Mouse (Mus musculus): ENCODE data around the gene Sycp2l. TPM values are rescaled to one million over a fixed set of nuclear protein-coding genes. Genes with fewer than 3 reads are reported as not detected.

The Sycp2l gene
- polyA plus RNA-seq (2014; fragmentation: Nextera tagmentation; extraction: Ambion mirVana): not detected in 2 replicates

DNA sequence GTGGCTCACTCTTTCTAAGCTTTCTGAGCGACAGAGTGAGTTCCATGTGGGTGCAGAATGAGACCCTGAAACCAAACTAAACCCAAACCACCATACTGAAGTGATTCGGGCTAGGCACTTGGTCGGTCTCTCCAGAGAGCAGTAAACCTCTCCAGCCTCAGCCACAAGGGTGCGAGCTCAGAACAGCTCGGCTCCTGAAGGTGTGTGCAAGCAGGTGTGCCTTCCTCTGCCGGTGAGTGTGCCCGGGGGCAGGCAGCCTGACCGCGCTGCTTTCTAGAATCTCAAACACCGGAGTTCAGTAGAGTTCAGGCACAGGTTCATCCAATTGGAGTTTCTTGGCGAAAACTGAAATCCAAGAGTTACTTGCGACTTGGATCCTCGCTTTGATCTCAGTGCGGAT lies at the start of gene Sycp2l:
TSS of gene Sycp2l (plus strand) at position 368 of the 400 bp plus-strand sequence.
- no peak within 1 kb of the TSS for H3K9ac ChIP-seq (ENCODE audit: low read length)
- H3K9me3 ChIP-seq (ENCODE audit: control insufficient read depth, low read length): no peaks in the 10 kb centered on the region
- H3K4me3 ChIP-seq (ENCODE audit: low read depth, low read length): no peak within 1 kb of the TSS
- H3K27me3 ChIP-seq (ENCODE audit: control insufficient read depth, insufficient read depth, low read length): peaks cover 7% of the 10 kb centered on the region; the same call in 1 of the 2 replicates
- DNase-seq (ENCODE audit: low spot score) (peak; percentile 26), ATAC-seq (ENCODE audit: insufficient number of reproducible peaks, low FRiP score, low TSS enrichment, low read depth) (no peak)
- H3K36me3 ChIP-seq (ENCODE audit: control insufficient read depth, insufficient read depth, low read length): no peaks in the 10 kb centered on the region
- 21% methylated on average over 14 of the region's 14 CpGs for WGBS
- peaks cover 3% of the 10 kb centered on the region for H3K4me1 ChIP-seq (ENCODE audit: control insufficient read depth, insufficient read depth, low read length)
- no peak within 1 kb of the TSS for H3K27ac ChIP-seq (replicated peaks; ENCODE audit: low read depth, low read length)
- H3K4me2 ChIP-seq (ENCODE audit: low read depth, severe bottlenecking): peak within 1 kb of the TSS; percentile 14; the same call in 1 of the 2 replicates

DNA sequence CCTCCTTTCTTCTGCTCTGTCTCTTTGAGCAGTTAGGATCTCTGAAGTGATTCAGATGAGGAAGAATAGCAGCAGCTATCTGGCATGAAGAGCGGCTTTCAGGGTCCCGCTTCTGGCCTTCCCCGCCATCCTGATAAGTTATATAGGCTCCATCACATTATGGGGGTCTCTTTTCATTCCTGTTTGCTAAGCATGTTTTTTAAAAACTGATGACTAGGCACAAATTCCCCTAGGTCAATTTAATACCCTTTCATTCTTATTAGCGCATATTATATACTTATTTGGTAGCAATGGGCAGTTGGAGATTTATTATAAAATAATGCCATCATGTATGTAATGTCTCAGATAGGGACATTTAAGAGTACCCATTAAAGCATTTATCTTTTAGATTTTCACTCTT lies 46.5 kb upstream of the Sycp2l start:
- H3K4me2 ChIP-seq (ENCODE audit: low read depth, severe bottlenecking): no peak overlapping the region
- 96% methylated on average over 4 of the region's 4 CpGs for WGBS

DNA sequence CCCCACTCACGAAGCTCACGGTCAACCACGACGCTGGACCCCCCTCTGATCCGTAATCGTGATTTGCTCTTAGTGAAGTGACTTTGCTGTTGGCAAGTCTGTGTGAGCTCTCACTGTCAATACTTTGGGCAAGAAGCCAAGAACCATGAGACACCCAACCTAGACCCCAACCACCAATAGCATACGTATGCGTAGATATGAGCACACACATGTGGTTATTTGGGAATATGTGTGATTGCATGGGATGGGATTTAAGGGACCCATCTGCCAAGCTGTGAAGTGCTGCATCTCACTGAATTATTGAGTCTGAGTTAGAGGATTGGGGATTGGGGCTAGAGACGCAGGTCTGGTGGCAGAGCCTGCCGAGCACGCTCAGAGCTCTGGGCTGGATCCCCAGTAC lies 42.5 kb upstream of the Sycp2l start:
- Histone ChIP-seq H3K27me3 (ENCODE audit: control insufficient read depth, insufficient read depth, low read length) (no peaks in the 10 kb centered on the region), H3K9me3 (ENCODE audit: control insufficient read depth, low read length) (no peaks in the 10 kb centered on the region), H3K4me1 (ENCODE audit: control insufficient read depth, insufficient read depth, low read length) (no peaks in the 10 kb centered on the region), H3K9ac (ENCODE audit: low read length) (no peak overlapping the region), H3K4me3 (ENCODE audit: low read depth, low read length) (no peak overlapping the region), H3K27ac (replicated peaks; ENCODE audit: low read depth, low read length) (no peak overlapping the region), H3K4me2 (ENCODE audit: low read depth, severe bottlenecking) (no peak overlapping the region), H3K36me3 (ENCODE audit: control insufficient read depth, insufficient read depth, low read length) (no peaks in the 10 kb centered on the region)
- DNase-seq (ENCODE audit: low spot score): no peak
- no peak for ATAC-seq (ENCODE audit: insufficient number of reproducible peaks, low FRiP score, low TSS enrichment, low read depth)
- WGBS: 91% methylated on average over 11 of the region's 11 CpGs

More for the DNA sequence above, 46.5 kb upstream of the Sycp2l start:
- no peaks in the 10 kb centered on the region for H3K4me1 ChIP-seq (ENCODE audit: control insufficient read depth, insufficient read depth, low read length)
- no peaks in the 10 kb centered on the region for H3K9me3 ChIP-seq (ENCODE audit: control insufficient read depth, low read length)
- H3K36me3 ChIP-seq (ENCODE audit: control insufficient read depth, insufficient read depth, low read length): no peaks in the 10 kb centered on the region
- ATAC-seq (ENCODE audit: insufficient number of reproducible peaks, low FRiP score, low TSS enrichment, low read depth): no peak
- H3K27me3 ChIP-seq (ENCODE audit: control insufficient read depth, insufficient read depth, low read length): no peaks in the 10 kb centered on the region
- H3K9ac ChIP-seq (ENCODE audit: low read length): no peak overlapping the region
- DNase-seq (ENCODE audit: low spot score): no peak
- no peak overlapping the region for H3K4me3 ChIP-seq (ENCODE audit: low read depth, low read length)
- H3K27ac ChIP-seq (replicated peaks; ENCODE audit: low read depth, low read length): no peak overlapping the region

DNA sequence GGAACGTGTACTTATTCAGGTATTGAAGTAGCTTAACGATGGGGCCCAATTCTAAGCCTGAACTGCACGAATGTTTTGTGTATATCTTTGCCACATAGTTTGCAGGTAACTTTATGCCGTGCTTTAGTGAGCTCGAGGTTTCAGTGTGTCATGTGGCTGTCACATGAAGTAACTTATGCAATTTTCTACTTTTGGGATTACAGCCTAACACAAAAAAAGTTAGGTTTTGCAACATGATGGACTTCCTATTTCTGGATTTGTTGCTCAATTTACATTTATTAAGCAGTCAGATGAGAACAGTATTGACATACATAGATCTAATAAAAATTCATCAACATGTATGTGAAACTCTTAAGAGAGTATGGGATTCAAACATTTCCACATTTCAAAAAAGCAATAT lies 40.3 kb upstream of the Sycp2l start:
- no peak overlapping the region for H3K27ac ChIP-seq (replicated peaks; ENCODE audit: low read depth, low read length)
- no peak overlapping the region for H3K4me2 ChIP-seq (ENCODE audit: low read depth, severe bottlenecking)
- no peaks in the 10 kb centered on the region for H3K36me3 ChIP-seq (ENCODE audit: control insufficient read depth, insufficient read depth, low read length)
- WGBS: 87% methylated on average over 5 of the region's 5 CpGs
- DNase-seq (ENCODE audit: low spot score) (no peak), ATAC-seq (ENCODE audit: insufficient number of reproducible peaks, low FRiP score, low TSS enrichment, low read depth) (no peak)
- H3K9me3 ChIP-seq (ENCODE audit: control insufficient read depth, low read length): no peaks in the 10 kb centered on the region
- no peak overlapping the region for H3K4me3 ChIP-seq (ENCODE audit: low read depth, low read length)
- no peak overlapping the region for H3K9ac ChIP-seq (ENCODE audit: low read length)
- H3K4me1 ChIP-seq (ENCODE audit: control insufficient read depth, insufficient read depth, low read length): 0 out of 2 replicates have a peak, but pooled peaks cover 4% of the 10 kb centered on the region
- H3K27me3 ChIP-seq (ENCODE audit: control insufficient read depth, insufficient read depth, low read length): peaks cover 6% of the 10 kb centered on the region

DNA sequence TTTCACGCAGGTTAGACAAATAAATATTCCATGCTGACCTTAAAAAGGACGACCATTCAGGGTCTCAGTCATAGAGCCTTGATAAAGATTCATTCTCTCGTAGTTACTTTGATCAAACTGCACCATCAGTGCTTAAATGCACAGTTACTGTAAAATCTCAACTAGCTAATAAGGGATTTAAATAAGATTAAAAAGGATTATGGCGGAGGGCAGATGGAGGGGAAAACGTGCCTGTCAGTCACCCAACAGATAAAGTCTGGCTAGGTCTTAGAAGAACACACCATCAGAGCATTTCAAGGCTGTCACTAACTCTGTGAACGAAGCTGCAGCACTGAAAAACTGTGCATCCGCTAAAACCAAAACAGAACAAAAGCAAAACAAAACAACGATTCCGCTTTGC lies 36.2 kb upstream of the Sycp2l start:
- H3K9me3 ChIP-seq (ENCODE audit: control insufficient read depth, low read length): no peaks in the 10 kb centered on the region
- 0 out of 2 replicates have a peak, but pooled peaks cover 4% of the 10 kb centered on the region for H3K4me1 ChIP-seq (ENCODE audit: control insufficient read depth, insufficient read depth, low read length)
- peaks cover 6% of the 10 kb centered on the region for H3K27me3 ChIP-seq (ENCODE audit: control insufficient read depth, insufficient read depth, low read length)
- H3K9ac ChIP-seq (ENCODE audit: low read length): no peak overlapping the region
- no peaks in the 10 kb centered on the region for H3K36me3 ChIP-seq (ENCODE audit: control insufficient read depth, insufficient read depth, low read length)
- H3K27ac ChIP-seq (replicated peaks; ENCODE audit: low read depth, low read length): no peak overlapping the region
- DNase-seq (ENCODE audit: low spot score): no peak
- 72% methylated on average over 9 of the region's 9 CpGs for WGBS
- no peak for ATAC-seq (ENCODE audit: insufficient number of reproducible peaks, low FRiP score, low TSS enrichment, low read depth)
- H3K4me2 ChIP-seq (ENCODE audit: low read depth, severe bottlenecking): no peak overlapping the region
- H3K4me3 ChIP-seq (ENCODE audit: low read depth, low read length): no peak overlapping the region

DNA sequence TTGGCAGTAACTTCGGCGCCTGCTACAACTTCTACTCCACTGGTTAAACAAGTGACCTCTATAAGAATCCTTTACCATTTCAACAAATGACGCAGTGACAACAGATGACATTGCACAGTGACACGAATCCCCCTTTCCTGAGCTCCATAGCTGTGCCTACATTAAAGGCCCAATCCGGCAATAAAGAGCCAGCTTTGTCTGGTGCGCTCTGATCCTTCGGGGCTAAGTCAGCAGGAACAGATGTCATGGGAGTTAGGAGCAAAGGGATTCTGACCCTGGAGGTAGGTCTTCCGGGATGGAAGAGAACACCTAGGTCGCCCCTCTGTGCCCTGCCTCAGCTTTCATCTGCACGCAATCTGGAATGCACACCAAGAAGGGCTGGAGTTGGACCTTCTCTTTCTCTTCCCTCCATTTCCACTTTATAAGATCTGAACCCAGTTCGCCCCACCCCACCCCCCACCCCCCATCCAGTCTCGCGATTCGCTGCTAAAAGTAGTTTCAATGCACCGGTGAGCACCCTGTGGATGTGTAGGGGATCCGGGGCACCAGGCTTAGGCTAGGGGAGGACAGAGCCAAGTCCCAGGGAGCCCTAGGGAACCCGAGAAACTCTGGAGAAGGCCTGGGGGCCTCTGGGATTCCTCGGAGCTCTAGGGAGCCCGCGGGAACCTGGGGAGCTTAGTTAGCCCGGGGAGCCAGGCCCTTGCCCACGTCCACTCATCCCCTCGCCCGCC lies 35.3 kb upstream of the Sycp2l start:
- WGBS: 6% methylated on average over 23 of the region's 24 CpGs

DNA sequence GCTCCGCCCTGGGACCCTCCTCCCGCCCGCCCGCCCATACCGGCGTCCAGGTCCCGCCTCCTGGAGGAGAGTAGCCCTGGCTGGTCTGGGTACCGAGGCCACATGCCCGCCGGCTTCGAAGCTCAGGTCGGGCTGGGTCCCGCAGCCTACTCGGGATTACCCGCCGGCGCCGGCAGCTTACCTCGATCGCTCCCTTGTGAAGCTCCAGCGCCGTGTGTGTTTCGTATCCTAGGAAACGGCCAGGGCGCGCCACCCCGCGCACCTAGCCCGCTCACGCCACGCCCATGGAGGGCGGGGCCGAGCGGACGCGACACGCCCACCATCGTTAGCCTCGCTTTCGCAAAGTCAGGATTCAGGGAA lies 34.7 kb upstream of the Sycp2l start, which contains the start of gene Mak:
TSS of gene Mak (minus strand) at position 286 of the 360 bp plus-strand sequence.
- Histone ChIP-seq H3K9ac (ENCODE audit: low read length) (peak within 1 kb of the TSS; percentile 49), H3K4me2 (ENCODE audit: low read depth, severe bottlenecking) (peak within 1 kb of the TSS; percentile 82), H3K9me3 (ENCODE audit: control insufficient read depth, low read length) (no peaks in the 10 kb centered on the region), H3K4me3 (ENCODE audit: low read depth, low read length) (peak within 1 kb of the TSS; percentile 43), H3K36me3 (ENCODE audit: control insufficient read depth, insufficient read depth, low read length) (no peaks in the 10 kb centered on the region), H3K27me3 (ENCODE audit: control insufficient read depth, insufficient read depth, low read length) (peaks cover 6% of the 10 kb centered on the region), H3K27ac (replicated peaks; ENCODE audit: low read depth, low read length) (no peak within 1 kb of the TSS), H3K4me1 (ENCODE audit: control insufficient read depth, insufficient read depth, low read length) (0 out of 2 replicates have a peak, but pooled peaks cover 4% of the 10 kb centered on the region)
- under 1% methylated on average over 35 of the region's 40 CpGs for WGBS
- DNase-seq (ENCODE audit: low spot score) (peak; percentile 85), ATAC-seq (ENCODE audit: insufficient number of reproducible peaks, low FRiP score, low TSS enrichment, low read depth) (peak; percentile 92)

More for the DNA sequence above, 35.3 kb upstream of the Sycp2l start:
- Histone ChIP-seq H3K4me3 (ENCODE audit: low read depth, low read length) (peak overlapping the region; percentile 43), H3K9ac (ENCODE audit: low read length) (peak overlapping the region; percentile 49), H3K9me3 (ENCODE audit: control insufficient read depth, low read length) (no peaks in the 10 kb centered on the region), H3K27ac (replicated peaks; ENCODE audit: low read depth, low read length) (no peak overlapping the region), H3K36me3 (ENCODE audit: control insufficient read depth, insufficient read depth, low read length) (no peaks in the 10 kb centered on the region), H3K4me1 (ENCODE audit: control insufficient read depth, insufficient read depth, low read length) (0 out of 2 replicates have a peak, but pooled peaks cover 4% of the 10 kb centered on the region), H3K27me3 (ENCODE audit: control insufficient read depth, insufficient read depth, low read length) (peaks cover 6% of the 10 kb centered on the region), H3K4me2 (ENCODE audit: low read depth, severe bottlenecking) (peak overlapping the region; percentile 82)
- ATAC-seq (ENCODE audit: insufficient number of reproducible peaks, low FRiP score, low TSS enrichment, low read depth): no peak; the same call in 1 of the 2 replicates
- peak; percentile 25 for DNase-seq (ENCODE audit: low spot score)

DNA sequence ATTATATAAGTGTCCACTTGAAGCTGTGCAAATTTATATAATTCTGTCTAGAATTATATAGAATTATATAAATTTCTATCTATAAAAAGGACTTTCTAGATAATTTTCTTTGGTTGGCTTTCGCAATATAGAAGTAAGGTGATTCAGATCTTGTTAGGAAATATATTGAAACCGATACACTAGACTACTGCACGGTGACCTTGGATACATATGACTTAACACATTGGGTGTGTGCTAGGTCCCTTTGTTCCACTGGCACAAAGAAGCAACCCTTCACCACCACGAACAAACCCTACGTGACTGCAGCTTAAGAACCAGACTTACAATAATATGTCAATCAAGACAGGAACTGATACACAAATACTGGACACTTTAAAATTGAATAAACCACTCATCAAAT lies 34.2 kb upstream of the Sycp2l start:
- H3K4me1 ChIP-seq (ENCODE audit: control insufficient read depth, insufficient read depth, low read length): 0 out of 2 replicates have a peak, but pooled peaks cover 4% of the 10 kb centered on the region
- H3K9me3 ChIP-seq (ENCODE audit: control insufficient read depth, low read length): no peaks in the 10 kb centered on the region
- ATAC-seq (ENCODE audit: insufficient number of reproducible peaks, low FRiP score, low TSS enrichment, low read depth) (no peak), DNase-seq (ENCODE audit: low spot score) (no peak)
- no peaks in the 10 kb centered on the region for H3K36me3 ChIP-seq (ENCODE audit: control insufficient read depth, insufficient read depth, low read length)
- H3K9ac ChIP-seq (ENCODE audit: low read length): no peak overlapping the region
- WGBS: 61% methylated on average over 5 of the region's 5 CpGs
- H3K4me2 ChIP-seq (ENCODE audit: low read depth, severe bottlenecking): no peak overlapping the region
- H3K27me3 ChIP-seq (ENCODE audit: control insufficient read depth, insufficient read depth, low read length): peaks cover 6% of the 10 kb centered on the region
- H3K27ac ChIP-seq (replicated peaks; ENCODE audit: low read depth, low read length): no peak overlapping the region
- H3K4me3 ChIP-seq (ENCODE audit: low read depth, low read length): no peak overlapping the region

Data from limb, embryonic 11.5 days (tissue).